Mouse (Mus musculus) mature B cell (primary cell): ENCODE data around the gene Gm38100.

ENCODE experiments used
- in situ Hi-C: fragments of 300-500 bp; cut with MboI; formaldehyde crosslinking; loops from 2 replicates; pipeline ENCODE4 v1.14.3; 2019

Gm38100 gene

DNA sequence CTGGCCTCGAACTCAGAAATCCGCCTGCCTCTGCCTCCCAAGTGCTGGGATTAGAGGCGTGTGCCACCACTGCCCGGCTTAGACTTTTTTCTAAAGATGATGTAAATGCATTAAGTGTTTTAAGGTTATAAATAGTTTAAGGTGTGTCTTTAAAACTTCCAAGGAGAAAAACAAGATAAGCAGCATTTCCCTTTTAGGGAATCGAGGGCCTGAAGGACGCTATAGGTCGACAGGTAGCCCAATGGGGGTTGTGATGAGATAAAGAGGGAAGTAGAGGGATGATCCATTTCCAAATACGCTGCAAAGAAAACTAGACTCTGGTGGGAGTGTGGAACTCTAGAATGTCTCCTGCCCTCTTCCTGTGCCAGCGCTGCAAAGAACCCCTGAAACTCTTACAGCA, at the start of gene Gm38100:
Gene Gm38100 (plus strand): TSS at position 301 of the 400 bp plus-strand sequence.
- in situ Hi-C loops, result loop anchor here (25.0 kb wide), 1 partner anchor 1333 kb away; no protein-coding TSS in a partner anchor

DNA sequence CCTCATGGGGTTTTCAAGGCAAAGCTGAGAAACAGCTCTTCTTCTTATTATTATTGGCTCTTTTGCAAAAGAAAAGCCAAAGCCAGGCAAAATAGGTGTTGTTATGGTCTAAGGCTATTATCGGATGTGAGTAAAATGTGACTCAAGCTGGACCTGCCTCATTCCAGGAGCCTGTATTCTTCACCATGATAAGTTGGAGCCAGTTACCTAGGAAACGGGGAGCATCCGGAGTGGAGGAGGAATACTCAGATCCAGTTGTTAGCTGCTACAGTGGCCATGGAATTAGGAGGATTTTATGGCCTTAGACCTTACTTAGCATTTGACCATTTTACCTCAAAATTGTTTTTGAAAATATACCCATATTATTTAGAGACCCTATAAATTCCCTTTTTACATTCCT, 49.4 kb upstream of the Gm38100 start:
- in situ Hi-C loops, result no loop called here

DNA sequence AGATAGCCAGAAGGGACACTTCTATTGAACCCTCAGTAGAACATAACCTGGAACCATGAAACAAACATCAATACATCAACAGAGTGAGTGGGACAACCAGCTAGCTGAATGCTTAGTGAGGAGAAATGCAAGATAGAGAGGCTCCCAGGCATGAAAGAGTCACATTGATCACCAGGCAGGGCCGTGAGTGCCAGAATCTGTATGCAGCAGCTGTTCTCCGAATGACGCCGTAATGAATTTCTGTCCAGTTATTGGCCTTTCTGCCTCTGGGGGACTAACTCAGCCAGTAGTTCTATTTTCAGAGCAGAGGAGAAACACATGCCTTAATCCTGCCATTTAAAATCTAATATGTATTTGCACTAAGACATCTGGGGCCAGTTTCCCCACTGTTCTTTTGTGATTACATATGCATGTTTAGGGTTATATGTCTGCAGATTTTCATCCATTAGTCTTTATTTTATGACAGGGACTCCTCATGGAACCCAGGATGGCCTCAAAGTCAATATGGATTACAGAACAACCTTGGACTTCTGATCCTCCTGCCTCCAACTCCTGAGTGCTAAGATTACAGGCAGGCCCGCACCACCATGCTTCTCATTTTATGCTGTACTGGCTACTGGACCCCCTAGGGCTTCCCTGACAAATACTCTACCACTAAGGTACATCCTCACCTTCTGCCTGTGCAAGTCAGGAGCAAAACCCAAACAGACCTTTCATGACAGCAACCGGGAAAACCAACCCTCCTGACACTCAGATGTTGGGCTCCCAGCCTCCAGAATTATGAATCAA, 47.9 kb upstream of the Gm38100 start:
- in situ Hi-C loops, result no loop called here

DNA sequence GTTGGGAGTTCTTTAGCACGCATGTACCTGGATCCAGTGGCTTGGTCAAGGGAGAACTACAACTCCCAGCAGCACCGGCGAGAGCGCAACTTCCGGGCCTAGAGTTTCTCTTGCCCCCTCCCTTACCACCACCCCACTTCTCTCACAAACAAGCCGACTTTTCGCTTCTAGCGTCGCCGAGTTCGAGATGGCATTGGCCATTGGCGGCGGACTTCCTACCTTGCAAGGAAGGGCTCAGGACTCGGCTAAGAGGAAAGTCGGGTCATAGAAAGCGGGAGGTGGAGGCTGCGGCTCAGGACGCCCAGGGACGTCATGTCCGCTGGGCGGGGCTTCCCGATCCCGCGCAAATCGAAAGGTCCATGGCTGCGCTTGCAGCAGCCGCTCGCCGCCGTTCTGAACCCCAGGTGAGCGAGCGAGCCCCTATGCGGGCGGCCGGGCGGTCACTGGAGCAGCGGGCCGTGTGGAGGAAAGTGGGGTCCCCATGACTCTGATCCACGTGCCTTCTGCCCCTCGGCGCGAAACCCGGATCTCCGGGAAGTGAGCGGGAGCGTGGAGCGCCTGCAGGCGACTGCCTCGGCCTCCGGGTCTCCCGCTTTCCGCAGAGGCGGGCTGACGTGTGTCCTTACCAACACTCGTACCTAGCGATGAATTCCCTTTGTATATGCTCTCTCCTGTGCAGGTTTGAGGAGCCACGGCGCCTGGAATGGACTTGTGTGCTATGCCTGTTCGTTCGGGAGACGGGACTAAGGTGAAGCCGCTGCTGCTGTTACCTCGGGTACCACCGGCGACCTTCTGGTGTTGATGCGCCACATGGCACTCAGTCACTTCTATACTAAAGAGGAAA, 39.5 kb upstream of the Gm38100 start, which contains the start of gene Exo1:
Gene Exo1 (plus strand): TSS at position 129 of the 844 bp plus-strand sequence.
- in situ Hi-C loops, result loop anchor here (10.0 kb wide), 1 partner anchor 186 kb away; the partner anchor contains the start of genes Chml, Opn3 and Wdr64

DNA sequence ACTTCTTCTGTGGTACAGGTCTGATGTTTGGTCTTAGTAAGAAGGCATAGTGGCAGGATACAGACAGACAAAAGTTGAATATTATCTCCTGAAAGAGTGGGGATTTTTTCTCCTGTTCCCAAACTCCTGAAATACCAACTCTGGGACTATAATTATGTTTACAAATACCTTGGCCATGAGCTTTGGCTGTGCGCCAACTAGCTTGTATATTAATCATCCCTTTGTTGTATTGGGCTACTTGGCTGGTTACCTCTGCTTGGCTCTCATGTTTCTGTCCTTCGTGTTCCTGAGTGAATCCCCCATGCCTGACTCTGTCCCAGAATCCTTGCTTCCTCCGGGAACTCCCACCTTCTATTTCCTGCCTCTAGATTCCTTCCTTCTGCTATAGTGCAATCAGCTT, 36.7 kb upstream of the Gm38100 start:
- in situ Hi-C loops, result loop anchor here (10.0 kb wide), 1 partner anchor 189 kb away; the partner anchor contains the start of genes Chml, Opn3 and Wdr64

DNA sequence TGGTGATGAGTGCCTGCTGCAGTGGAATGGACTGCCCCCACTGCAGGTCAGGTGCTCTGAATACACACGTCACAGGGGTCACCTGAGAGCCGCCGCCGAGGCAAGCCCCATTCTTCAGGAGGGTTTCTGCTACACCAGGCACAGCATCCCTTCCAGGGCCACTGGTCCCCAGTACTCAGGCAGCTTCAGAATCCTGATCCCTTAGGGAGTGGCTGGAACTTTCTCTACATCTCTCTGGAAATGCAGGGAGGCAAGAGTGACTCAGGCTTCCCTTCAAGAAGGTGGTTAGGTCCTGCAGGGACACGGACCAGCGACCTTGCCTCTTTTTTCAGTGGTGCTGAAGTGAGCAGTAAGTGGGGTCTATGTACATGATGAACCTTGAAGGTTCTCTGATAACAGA, 26.9 kb upstream of the Gm38100 start:
- in situ Hi-C loops, result no loop called here

DNA sequence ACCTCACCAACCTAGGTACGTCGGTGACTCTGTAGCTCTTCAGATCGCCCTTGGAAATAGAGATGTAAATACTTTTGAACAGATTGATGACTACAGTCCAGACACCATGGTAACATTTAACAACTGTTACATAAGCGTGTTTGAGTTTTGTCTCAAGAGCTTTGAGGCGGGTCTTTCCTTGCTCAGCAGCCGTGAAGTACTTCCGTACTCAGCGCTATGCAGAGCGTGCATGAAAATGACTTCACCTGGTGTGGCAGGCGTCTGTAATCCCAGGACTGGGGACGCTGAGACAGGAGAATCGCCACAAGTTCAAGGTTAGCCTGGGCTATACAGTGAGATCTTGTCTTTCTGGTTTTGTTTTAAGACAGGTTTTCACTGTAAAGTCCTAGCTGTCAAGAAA, 26.4 kb upstream of the Gm38100 start:
- in situ Hi-C loops, result no loop called here

DNA sequence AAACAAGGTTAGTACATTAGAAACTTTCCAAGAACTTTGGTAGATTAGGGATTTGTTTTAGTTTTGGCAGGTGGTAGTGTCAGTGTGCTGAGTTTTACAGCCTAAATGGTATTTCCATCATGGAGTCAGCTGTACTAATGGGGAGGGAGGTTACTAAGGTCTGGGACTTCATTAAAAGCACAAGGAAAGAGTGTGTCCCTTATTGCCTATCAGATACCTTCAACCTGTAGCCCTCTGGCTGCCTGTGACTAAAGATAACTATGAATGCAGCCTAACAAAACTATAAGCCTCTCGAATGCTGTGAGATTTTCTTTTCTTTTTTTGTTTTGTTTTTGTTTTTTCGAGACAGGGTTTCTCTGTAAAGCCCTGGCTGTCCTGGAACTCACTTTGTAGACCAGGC, 8.9 kb upstream of the Gm38100 start:
- in situ Hi-C loops, result loop anchor here (25.0 kb wide), 1 partner anchor 1324 kb away; no protein-coding TSS in a partner anchor

DNA sequence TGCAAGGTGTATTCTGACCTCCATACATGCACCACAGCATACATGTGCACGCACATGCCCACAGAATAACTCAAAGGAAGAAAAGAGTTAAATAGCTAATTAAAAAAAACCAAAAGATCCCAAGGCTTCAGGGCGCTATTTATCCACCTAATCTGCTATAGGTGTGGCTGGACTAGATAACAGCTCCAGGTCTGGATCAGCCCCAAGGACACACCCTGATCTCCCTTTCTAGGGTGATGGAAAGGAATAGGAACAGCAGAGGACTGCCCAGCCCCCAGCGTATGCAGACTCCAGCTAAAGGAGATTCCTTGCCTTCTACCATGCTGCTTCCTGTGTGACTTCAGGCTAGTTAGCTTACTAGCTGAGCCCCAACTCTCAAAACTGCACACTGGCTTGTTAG, 8.1 kb upstream of the Gm38100 start:
- in situ Hi-C loops, result loop anchor here (25.0 kb wide), 1 partner anchor 1325 kb away; no protein-coding TSS in a partner anchor

DNA sequence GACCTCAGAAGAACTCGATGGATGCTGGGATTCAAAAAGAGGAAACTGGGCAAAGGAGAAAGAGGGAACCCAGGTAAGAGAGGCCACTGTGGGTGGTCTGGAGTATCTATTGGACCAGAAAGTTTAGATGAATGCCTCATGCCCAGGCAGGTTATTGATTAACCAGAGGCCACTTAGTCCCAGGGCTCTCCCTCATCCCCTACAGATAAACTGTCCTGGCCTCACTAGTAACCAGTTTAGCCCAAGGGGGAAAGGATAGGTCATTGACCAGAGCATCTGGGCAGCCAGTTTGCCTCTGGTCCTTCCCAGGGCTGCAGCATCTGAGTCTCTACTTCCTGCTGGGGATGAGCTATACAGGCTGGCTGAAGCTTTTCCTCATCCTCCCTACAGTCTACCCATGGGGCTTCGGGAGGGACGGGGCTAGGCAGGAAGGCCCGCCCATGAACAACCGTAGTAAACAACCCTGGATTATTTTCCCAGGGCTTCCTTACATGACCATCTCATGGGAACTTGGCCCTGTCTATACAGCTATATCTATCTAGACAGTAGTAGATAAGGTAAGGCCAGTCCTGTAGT, 6.3 kb upstream of the Gm38100 start:
- in situ Hi-C loops, result loop anchor here (25.0 kb wide), 1 partner anchor 1327 kb away; no protein-coding TSS in a partner anchor

DNA sequence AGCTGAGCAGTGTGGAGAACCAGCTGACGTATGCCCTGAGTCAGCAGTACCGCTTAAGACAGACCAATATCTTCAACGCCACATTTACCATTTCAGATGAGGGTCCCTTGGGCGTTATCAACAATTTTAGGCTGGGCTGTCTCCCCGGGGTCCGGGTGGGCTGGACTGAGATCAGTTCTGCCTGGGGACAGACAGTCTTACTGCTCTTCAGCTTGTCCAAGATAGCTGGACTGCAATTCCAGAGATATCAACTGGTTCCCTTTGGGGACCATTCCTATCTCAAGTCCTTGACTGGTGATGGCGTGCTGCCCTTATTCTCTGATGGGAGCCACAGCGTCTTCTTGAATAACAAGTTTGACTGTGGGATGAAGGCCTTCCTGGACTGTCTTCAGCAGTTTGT, 962 bp downstream of the Gm38100 start:
- in situ Hi-C loops, result loop anchor here (25.0 kb wide), 1 partner anchor 1334 kb away; no protein-coding TSS in a partner anchor

DNA sequence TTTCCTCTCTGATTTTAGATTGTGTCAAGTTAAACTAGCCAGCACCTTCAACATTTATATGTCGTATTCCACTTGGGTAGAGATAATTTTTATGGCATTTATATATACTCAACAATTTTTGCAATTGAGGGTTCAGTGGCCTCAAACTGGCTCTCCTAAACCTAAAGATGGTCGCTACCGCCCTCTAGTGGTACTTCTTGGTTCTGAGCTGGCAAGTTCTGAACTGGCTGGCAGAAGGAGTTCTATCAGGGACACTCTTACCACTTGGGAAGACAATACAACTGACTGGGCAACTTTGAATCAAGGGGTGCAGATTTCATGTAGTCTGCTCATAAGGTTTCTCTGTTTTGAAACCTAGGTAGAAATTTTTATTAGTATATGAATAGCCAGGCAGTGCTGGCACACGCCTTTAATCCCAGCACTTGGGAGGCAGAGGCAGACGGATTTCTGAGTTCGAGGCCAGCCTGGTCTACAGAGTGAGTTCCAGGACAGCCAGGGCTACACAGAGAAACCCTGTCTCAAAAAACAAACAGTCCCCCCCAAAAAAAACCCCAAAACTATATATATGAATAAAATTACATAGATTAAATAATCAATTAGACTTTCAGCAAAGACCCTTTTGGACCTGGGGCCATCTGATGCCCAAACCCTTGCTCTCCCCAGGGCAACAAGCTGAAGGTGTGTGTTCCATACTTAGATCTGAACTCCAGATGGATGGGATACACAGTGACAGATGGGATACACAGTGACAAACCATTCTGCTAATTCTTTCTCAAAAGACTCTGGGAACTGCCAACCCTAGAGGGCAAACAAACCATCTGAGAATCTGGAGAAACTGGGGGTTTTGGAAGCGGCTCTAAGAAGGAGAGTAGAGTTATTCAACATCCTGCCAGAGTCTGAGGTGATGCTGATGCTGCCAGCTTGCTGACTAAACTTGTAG, 4.0 kb downstream of the Gm38100 start:
- in situ Hi-C loops, result loop anchor here (25.0 kb wide), 1 partner anchor 1337 kb away; no protein-coding TSS in a partner anchor

DNA sequence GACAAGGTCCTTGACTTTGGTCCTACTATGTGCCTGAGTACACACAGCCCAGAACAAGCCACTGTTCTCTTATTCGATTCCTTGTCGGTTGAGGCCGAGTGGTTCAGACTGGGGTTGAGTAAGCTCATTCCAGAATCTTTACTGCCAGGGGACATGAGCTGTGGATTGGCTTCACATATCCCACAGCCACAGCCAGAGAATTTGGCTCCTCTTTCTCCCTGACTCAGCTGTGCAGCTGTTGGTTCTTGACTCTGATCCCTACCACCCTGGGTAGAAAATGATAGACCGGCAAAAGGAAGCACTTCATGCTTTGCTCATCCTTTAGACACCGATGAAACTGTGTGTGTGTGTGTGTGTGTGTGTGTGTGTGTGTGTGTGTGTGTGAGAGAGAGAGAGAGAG, 11.3 kb downstream of the Gm38100 start:
- in situ Hi-C loops, result no loop called here

DNA sequence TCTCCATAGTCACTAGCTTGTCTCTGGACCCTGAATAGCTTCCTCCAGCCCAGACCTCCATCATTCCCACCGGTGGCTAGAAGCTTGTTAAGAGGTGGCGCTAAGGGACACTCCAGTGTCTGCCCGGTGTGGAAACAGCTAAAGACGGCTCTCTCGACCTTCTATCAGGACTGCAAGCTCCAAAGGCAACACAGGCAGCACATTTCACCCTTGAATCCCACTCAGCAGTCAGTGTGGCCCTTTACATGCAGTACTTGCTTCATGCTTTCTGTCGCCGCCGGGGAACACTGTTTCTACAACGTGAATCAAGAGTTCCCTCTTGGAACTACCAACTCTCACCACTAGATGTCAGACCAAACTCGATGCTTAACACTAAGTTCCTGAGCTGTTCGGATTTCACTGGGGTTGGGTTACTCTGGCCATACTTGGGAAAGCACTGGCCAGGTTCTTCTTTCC, 16.2 kb downstream of the Gm38100 start:
- in situ Hi-C loops, result no loop called here

DNA sequence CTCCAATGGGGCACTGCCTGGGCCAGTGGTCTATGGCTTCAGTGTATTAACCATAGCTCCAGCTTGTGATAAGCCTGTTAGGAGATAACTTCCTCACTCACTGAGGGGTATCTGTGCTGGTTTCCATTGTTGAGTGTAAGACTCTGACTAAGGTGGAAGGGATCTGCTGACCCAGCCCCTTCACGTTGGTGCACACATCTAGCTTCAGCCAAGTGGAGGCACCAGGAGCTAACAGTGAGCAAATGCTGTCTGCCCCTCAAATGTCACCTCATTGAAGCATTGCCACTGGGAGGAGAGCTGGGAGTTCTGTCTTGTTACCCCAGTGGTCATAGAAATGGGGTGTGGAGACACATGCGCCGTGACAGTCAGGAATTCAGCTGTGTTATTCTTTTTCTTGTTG, 18.6 kb downstream of the Gm38100 start:
- in situ Hi-C loops, result no loop called here

DNA sequence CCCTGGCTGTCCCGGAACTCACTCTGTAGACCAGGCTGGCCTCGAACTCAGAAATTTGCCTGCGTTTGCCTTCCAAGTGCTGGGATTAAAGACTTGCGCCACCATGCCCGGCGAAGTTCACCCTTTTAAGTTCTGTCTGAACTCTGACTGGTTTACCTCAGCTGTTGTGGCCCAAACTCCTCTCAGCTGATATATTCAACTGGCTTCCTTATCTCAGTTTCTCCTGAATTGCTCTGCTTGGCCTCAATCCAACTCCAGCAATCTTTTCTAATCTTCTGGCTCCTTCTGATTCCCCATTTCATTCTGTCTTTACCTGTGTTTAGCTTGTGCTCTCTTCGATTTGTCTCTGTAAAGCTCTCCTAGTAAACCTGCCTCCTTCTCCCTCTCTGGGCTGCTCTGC, 23.0 kb downstream of the Gm38100 start:
- in situ Hi-C loops, result no loop called here

DNA sequence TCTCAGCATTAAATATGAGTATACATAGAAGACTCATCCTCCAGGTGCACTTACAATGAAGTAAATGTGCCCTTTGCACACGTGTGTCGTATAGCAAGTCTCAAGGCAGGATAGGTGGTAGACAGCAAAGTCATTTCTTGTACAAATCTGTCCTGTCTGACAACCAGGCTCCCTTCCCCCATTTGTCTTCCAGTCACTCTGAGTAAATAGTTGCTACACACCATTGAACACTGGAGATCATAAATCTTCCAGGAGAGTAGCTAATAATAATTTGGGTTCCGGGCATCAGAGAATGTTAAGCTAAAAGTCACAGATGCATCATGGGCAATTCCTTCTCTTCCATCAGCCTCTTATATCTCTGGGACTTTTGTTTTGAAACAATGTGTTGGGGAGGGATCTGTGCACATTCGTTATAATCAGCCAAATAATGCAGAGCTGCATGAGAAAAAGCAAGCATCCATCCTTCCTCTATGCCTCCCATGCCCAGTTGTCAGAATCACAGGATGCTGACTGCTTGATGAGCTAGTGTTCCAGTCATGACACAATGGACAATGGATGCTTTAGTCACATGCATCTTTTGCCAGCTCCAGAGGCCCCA, 26.7 kb downstream of the Gm38100 start:
- in situ Hi-C loops, result no loop called here

DNA sequence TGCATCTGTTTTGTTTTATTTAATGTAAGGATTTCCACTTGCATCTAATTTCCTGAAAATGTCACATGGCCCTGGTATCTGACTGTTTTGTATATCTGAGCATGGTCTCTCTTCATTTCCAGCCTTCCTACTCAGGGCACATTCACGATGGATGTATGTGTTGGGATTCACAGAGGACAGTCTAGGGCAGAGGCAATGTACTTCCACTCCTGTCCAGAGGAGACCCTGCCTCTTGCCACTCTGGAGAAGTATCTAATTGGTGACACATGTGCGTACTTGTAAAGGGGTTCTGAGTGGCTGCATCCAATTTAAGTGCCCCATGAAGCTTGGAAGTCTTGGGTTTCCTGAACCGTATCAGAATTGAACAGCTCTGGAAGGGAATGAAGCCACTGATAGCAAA, 30.3 kb downstream of the Gm38100 start:
- in situ Hi-C loops, result no loop called here

DNA sequence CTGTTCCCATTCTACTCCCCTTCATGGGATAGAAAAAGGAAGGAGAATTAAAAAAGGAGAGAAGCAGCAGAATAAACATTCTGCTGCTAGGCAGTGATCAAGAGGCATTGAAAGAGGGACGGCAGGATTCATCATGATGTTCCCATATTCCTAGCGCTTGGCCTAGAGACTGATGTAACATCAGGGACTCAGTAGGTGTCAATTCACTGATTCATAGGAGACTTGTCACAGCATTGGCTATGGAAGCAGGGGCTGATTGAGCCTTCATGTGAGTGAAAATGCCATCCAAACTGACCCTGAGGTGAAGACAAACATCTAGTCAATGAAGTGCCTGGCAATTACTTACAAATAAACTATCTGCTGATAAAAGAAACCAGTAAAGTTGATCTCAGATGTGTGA, 30.7 kb downstream of the Gm38100 start:
- in situ Hi-C loops, result no loop called here

DNA sequence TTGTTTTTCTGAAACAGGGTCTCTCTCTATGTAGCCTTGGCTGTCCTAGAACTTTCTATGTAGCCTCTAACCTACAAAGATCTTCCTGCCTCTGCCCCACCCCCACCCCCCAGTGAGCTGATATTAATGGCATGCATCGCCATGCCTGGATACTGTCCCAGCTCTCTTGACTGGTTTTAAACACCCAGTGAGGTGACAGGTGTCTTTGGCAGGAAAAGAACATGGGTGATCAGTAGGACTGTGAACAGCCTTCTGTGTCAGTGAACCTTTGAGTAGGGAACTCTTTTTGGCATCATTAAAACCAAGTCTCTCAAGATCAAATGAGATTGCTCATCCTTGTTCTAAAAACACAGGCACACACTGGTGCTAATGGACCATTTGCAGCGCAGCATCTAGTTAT, 41.7 kb downstream of the Gm38100 start:
- in situ Hi-C loops, result no loop called here
